Mouse (Mus musculus) olfactory bulb, adult 2 months (tissue): ENCODE results near the gene Ccnk.

Source experiments
- CTCF ChIP-seq: fragments of 200-500 bp; IDR thresholded peaks from 2 replicates; pipeline ENCODE4 v1.5.1; 2012; ENCODE audit warnings: low read depth, mild to moderate bottlenecking, low read length, moderate library complexity; ENCODE audit not compliant: insufficient read depth
- POLR2A ChIP-seq: fragments of 200-500 bp; IDR thresholded peaks from 2 replicates; pipeline ENCODE4 v1.6.1; 2012; ENCODE audit warnings: mild to moderate bottlenecking, low read depth, low read length, moderate library complexity; ENCODE audit not compliant: insufficient read depth

- TF ChIP-seq CTCF (no peak), POLR2A (no peak)
Measured at GRCm38 (mm10) chr12:108219825-108220616, 40.6 kb downstream of the Ccnk start.
